Mouse (Mus musculus) lung, postnatal 0 days (tissue): ENCODE results near the gene Gm2016.
"Not testable (repeated sequence)": the region's sequence is repeated elsewhere in the genome, so short reads cannot be mapped to it uniquely, and the experiment has no call there.

Experiments
- CTCF ChIP-seq: IDR thresholded peaks from 2 replicates; pipeline ENCODE4 v1.5.1; 2016; ENCODE audit warnings: antibody characterized with exemption, mild to moderate bottlenecking
- EP300 ChIP-seq: IDR thresholded peaks from 2 replicates; pipeline ENCODE4 v1.6.1; 2016; ENCODE audit warnings: antibody characterized with exemption, mild to moderate bottlenecking, control low read depth

DNA sequence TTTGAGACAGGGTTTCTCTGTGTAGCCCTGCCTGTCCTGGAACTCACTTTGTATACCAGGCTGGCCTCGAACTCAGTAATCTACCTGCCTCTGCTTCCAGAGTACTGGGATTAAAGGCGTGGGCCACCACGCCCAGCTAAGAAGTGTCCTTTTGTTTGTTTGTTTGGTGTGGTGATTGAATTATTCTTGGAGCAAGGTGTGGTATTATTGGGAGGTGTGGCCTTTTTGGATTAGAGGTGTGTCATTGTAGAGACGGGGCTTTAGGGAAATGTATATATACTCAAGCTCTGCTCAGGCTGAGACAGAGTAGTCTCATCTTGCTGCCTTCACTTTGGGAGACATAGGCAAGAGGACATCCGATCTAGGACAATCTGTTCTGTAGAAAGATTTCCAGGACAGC is at the start of gene Gm2016:
- TF ChIP-seq EP300, CTCF: not testable (repeated sequence)
